Mouse (Mus musculus) MEL (cell line): ENCODE measurements around the gene Hacd3. TPM values are rescaled to one million over a fixed set of nuclear protein-coding genes. Genes with fewer than 3 reads are reported as not detected.

Experiments used
- DNase-seq: peaks from one replicate; pipeline ENCODE4 v3.0.0; 2011; ENCODE audit warnings: low read depth, low spot score
- H3K27ac ChIP-seq: 2 replicates; pipeline ENCODE4 v1.5.1; 2012; ENCODE audit warnings: low read depth, mild to moderate bottlenecking, control low read depth, low read length, moderate library complexity; ENCODE audit not compliant: control insufficient read depth
- H3K27me3 ChIP-seq, 2 experiments: fragments of 150-350 bp in 1 of 2; sonication (generic) in 1 of 2; 2 replicates each; pipeline ENCODE4 v1.6.1; 2012; ENCODE audit warnings: low read length in 2 of 2, mild to moderate bottlenecking in 2 of 2, improper control_type of control experiment in 1 of 2, moderate library complexity in 1 of 2; ENCODE audit not compliant: insufficient read depth in 2 of 2, control insufficient read depth in 1 of 2
- H3K36me3 ChIP-seq, 2 experiments: 2 replicates each; pipeline ENCODE4 v1.6.1; 2012 to 2014; ENCODE audit warnings: low read length in 2 of 2, improper control_type of control experiment in 1 of 2, inconsistent platforms in 1 of 2, mild to moderate bottlenecking in 1 of 2; ENCODE audit not compliant: insufficient read depth in 2 of 2, control insufficient read depth in 1 of 2
- H3K4me1 ChIP-seq, 2 experiments: fragments of 150-350 bp in 1 of 2; sonication (generic) in 1 of 2; 2 replicates each; pipeline ENCODE4 v1.6.1; 2012; ENCODE audit warnings: low read length in 2 of 2, improper control_type of control experiment in 1 of 2, mild to moderate bottlenecking in 1 of 2; ENCODE audit not compliant: insufficient read depth in 2 of 2, control insufficient read depth in 1 of 2
- H3K4me3 ChIP-seq, 2 experiments: fragments of 150-350 bp in 1 of 2; sonication (generic) in 1 of 2; 2 replicates each; pipeline ENCODE4 v1.5.1; 2012; ENCODE audit warnings: low read depth in 2 of 2, low read length in 2 of 2, mild to moderate bottlenecking in 2 of 2, moderate library complexity in 2 of 2, control low read depth in 1 of 2, improper control_type of control experiment in 1 of 2; ENCODE audit not compliant: control insufficient read depth in 1 of 2, insufficient read depth in 1 of 2
- H3K79me2 ChIP-seq: 2 replicates; pipeline ENCODE4 v1.6.1; 2012; ENCODE audit warnings: mild to moderate bottlenecking, low read length, moderate library complexity; ENCODE audit not compliant: control insufficient read depth, poor library complexity, insufficient read depth
- H3K9ac ChIP-seq: 2 replicates; pipeline ENCODE4 v1.6.1; 2012; ENCODE audit warnings: low read depth, mild to moderate bottlenecking, control low read depth, low read length, moderate library complexity; ENCODE audit not compliant: control insufficient read depth, poor library complexity, severe bottlenecking
- H3K9me3 ChIP-seq: fragments of 150-350 bp; sonication (generic); replicated peaks from 2 replicates; pipeline ENCODE4 v1.6.1; 2012; ENCODE audit warnings: mild to moderate bottlenecking, low read length, improper control_type of control experiment, moderate library complexity; ENCODE audit not compliant: insufficient read depth
- BHLHE40 ChIP-seq: IDR thresholded peaks from 2 replicates; pipeline ENCODE4 v1.6.1; 2012; ENCODE audit warnings: low read depth, mild to moderate bottlenecking, inconsistent platforms, low read length, improper control_type of control experiment, borderline replicate concordance
- CHD1 ChIP-seq: IDR thresholded peaks from 2 replicates; pipeline ENCODE4 v1.6.1; 2012; ENCODE audit warnings: low read depth, mild to moderate bottlenecking, inconsistent platforms, low read length, improper control_type of control experiment
- CHD2 ChIP-seq: IDR thresholded peaks from 2 replicates; pipeline ENCODE4 v1.6.1; 2011; ENCODE audit warnings: low read length, improper control_type of control experiment
- CTCF ChIP-seq, 3 experiments: IDR thresholded peaks in 2 of 3; conservative IDR thresholded peaks in 1 of 3; 2 replicates each; pipeline ENCODE4 v1.5.1; 2011 to 2012; ENCODE audit warnings: low read length in 3 of 3, low read depth in 2 of 3, mild to moderate bottlenecking in 2 of 3, improper control_type of control experiment in 1 of 3, inconsistent platforms in 1 of 3, mixed read lengths in 1 of 3, moderate library complexity in 1 of 3; ENCODE audit not compliant: control insufficient read depth in 1 of 3, insufficient read depth in 1 of 3, poor library complexity in 1 of 3, severe bottlenecking in 1 of 3
- E2F4 ChIP-seq: IDR thresholded peaks from 2 replicates; pipeline ENCODE4 v1.6.1; 2011; ENCODE audit warnings: low read depth, low read length, improper control_type of control experiment, borderline replicate concordance
- ELF1 ChIP-seq: IDR thresholded peaks from 2 replicates; pipeline ENCODE4 v1.6.1; 2014; ENCODE audit warnings: low read depth, mild to moderate bottlenecking, inconsistent platforms, low read length, improper control_type of control experiment, moderate library complexity
- EP300 ChIP-seq, 2 experiments: IDR thresholded peaks; 2 replicates each; pipeline ENCODE4 v1.6.1; 2011; ENCODE audit warnings: improper control_type of control experiment in 2 of 2, low read length in 2 of 2, low read depth in 1 of 2, mild to moderate bottlenecking in 1 of 2
- ETS1 ChIP-seq: IDR thresholded peaks from 2 replicates; pipeline ENCODE4 v1.6.1; 2012; ENCODE audit warnings: low read depth, mild to moderate bottlenecking, inconsistent platforms, low read length, improper control_type of control experiment, moderate library complexity
- GABPA ChIP-seq: IDR thresholded peaks from 2 replicates; pipeline ENCODE4 v1.6.1; 2012; ENCODE audit warnings: low read depth, mild to moderate bottlenecking, inconsistent platforms, low read length, improper control_type of control experiment, moderate library complexity
- GATA1 ChIP-seq: IDR thresholded peaks from 2 replicates; pipeline ENCODE4 v1.6.1; 2011; ENCODE audit warnings: low read depth, low read length, improper control_type of control experiment
- HCFC1 ChIP-seq: IDR thresholded peaks from 2 replicates; pipeline ENCODE4 v1.6.1; 2012; ENCODE audit warnings: low read depth, mild to moderate bottlenecking, inconsistent platforms, low read length, improper control_type of control experiment, moderate library complexity
- JUND ChIP-seq: IDR thresholded peaks from 2 replicates; pipeline ENCODE4 v1.6.1; 2011; ENCODE audit warnings: low read depth, mild to moderate bottlenecking, improper control_type of control experiment, low read length
- KAT2A ChIP-seq: conservative IDR thresholded peaks from 2 replicates; pipeline ENCODE4 v1.6.1; 2012; ENCODE audit warnings: low read depth, low read length, improper control_type of control experiment, inconsistent platforms
- MAFK ChIP-seq: IDR thresholded peaks from 2 replicates; pipeline ENCODE4 v1.6.1; 2011; ENCODE audit warnings: low read depth, mild to moderate bottlenecking, low read length, improper control_type of control experiment, borderline replicate concordance
- MAX ChIP-seq: IDR thresholded peaks from 2 replicates; pipeline ENCODE4 v1.6.1; 2011; ENCODE audit warnings: low read length, improper control_type of control experiment
- MAZ ChIP-seq: IDR thresholded peaks from 2 replicates; pipeline ENCODE4 v1.6.1; 2012; ENCODE audit warnings: low read depth, mild to moderate bottlenecking, inconsistent platforms, low read length, improper control_type of control experiment
- MEF2A ChIP-seq: IDR thresholded peaks from 2 replicates; pipeline ENCODE4 v1.6.1; 2014; ENCODE audit warnings: low read depth, mild to moderate bottlenecking, inconsistent platforms, low read length, improper control_type of control experiment; ENCODE audit not compliant: poor library complexity, insufficient replicate concordance, severe bottlenecking; ENCODE audit errors: extremely low read depth
- MXI1 ChIP-seq: IDR thresholded peaks from 2 replicates; pipeline ENCODE4 v1.6.1; 2011; ENCODE audit warnings: mild to moderate bottlenecking, low read depth, low read length, improper control_type of control experiment
- MYB ChIP-seq: IDR thresholded peaks from 2 replicates; pipeline ENCODE4 v1.6.1; 2011; ENCODE audit warnings: mild to moderate bottlenecking, low read depth, low read length, improper control_type of control experiment
- MYC ChIP-seq: IDR thresholded peaks from 2 replicates; pipeline ENCODE4 v1.6.1; 2011; ENCODE audit warnings: low read depth, mild to moderate bottlenecking, low read length, improper control_type of control experiment, moderate library complexity
- NELFE ChIP-seq: IDR thresholded peaks from 2 replicates; pipeline ENCODE4 v1.6.1; 2011; ENCODE audit warnings: low read depth, low read length, improper control_type of control experiment
- NRF1 ChIP-seq: IDR thresholded peaks from 2 replicates; pipeline ENCODE4 v1.6.1; 2014; ENCODE audit warnings: low read depth, mild to moderate bottlenecking, inconsistent platforms, low read length, improper control_type of control experiment, moderate library complexity; ENCODE audit not compliant: poor library complexity, insufficient read depth, severe bottlenecking
- POLR2A ChIP-seq, 2 experiments: IDR thresholded peaks; 2 replicates each; pipeline ENCODE4 v1.6.1; 2011 to 2012; ENCODE audit warnings: low read length in 2 of 2, mild to moderate bottlenecking in 2 of 2, control low read depth in 1 of 2, improper control_type of control experiment in 1 of 2, low read depth in 1 of 2, moderate library complexity in 1 of 2; ENCODE audit not compliant: control insufficient read depth in 1 of 2, insufficient read depth in 1 of 2, poor library complexity in 1 of 2
- POLR2AphosphoS2 ChIP-seq: IDR thresholded peaks from 2 replicates; pipeline ENCODE4 v1.6.1; 2011; ENCODE audit warnings: low read length, improper control_type of control experiment
- POLR2AphosphoS5 ChIP-seq: IDR thresholded peaks from 2 replicates; pipeline ENCODE4 v1.6.1; 2012; ENCODE audit warnings: low read depth, borderline replicate concordance, mild to moderate bottlenecking, inconsistent platforms, low read length, moderate library complexity, mixed read lengths
- RAD21 ChIP-seq: IDR thresholded peaks from 2 replicates; pipeline ENCODE4 v1.6.1; 2011; ENCODE audit warnings: mild to moderate bottlenecking, low read depth, low read length, improper control_type of control experiment
- RCOR1 ChIP-seq: IDR thresholded peaks from 2 replicates; pipeline ENCODE4 v1.6.1; 2012; ENCODE audit warnings: low read depth, mild to moderate bottlenecking, inconsistent platforms, low read length, improper control_type of control experiment
- SIN3A ChIP-seq: IDR thresholded peaks from 2 replicates; pipeline ENCODE4 v1.6.1; 2012; ENCODE audit warnings: low read length, improper control_type of control experiment, inconsistent platforms
- SMC3 ChIP-seq: IDR thresholded peaks from 2 replicates; pipeline ENCODE4 v1.6.1; 2011; ENCODE audit warnings: low read depth, low read length, improper control_type of control experiment
- TBP ChIP-seq: IDR thresholded peaks from 2 replicates; pipeline ENCODE4 v1.8.0; 2011; ENCODE audit warnings: low read depth, low read length, improper control_type of control experiment
- TCF12 ChIP-seq: IDR thresholded peaks from 2 replicates; pipeline ENCODE4 v1.6.1; 2014; ENCODE audit warnings: low read depth, mild to moderate bottlenecking, inconsistent platforms, low read length, improper control_type of control experiment, moderate library complexity
- UBTF ChIP-seq: IDR thresholded peaks from 2 replicates; pipeline ENCODE4 v1.6.1; 2012; ENCODE audit warnings: low read depth, mild to moderate bottlenecking, inconsistent platforms, low read length, improper control_type of control experiment, moderate library complexity, borderline replicate concordance; ENCODE audit not compliant: insufficient read depth
- USF1 ChIP-seq: IDR thresholded peaks from 2 replicates; pipeline ENCODE4 v1.6.1; 2014; ENCODE audit warnings: low read depth, mild to moderate bottlenecking, inconsistent platforms, low read length, improper control_type of control experiment, moderate library complexity
- USF2 ChIP-seq, 2 experiments: IDR thresholded peaks; 2 replicates each; pipeline ENCODE4 v1.6.1; 2011 to 2012; ENCODE audit warnings: improper control_type of control experiment in 2 of 2, low read length in 2 of 2, borderline replicate concordance in 1 of 2, inconsistent platforms in 1 of 2, low read depth in 1 of 2, mild to moderate bottlenecking in 1 of 2; ENCODE audit not compliant: insufficient read depth in 1 of 2
- ZC3H11A ChIP-seq: IDR thresholded peaks from 2 replicates; pipeline ENCODE4 v1.6.1; 2012; ENCODE audit warnings: low read depth, mild to moderate bottlenecking, inconsistent platforms, low read length, improper control_type of control experiment
- ZKSCAN1 ChIP-seq: IDR thresholded peaks from 2 replicates; pipeline ENCODE4 v1.6.1; 2012; ENCODE audit warnings: low read depth, mild to moderate bottlenecking, inconsistent platforms, low read length, improper control_type of control experiment, moderate library complexity
- ZMIZ1 ChIP-seq: IDR thresholded peaks from 2 replicates; pipeline ENCODE4 v1.6.1; 2012; ENCODE audit warnings: low read depth, mild to moderate bottlenecking, inconsistent platforms, low read length, improper control_type of control experiment, moderate library complexity
- ZNF384 ChIP-seq: IDR thresholded peaks from 2 replicates; pipeline ENCODE4 v1.6.1; 2012; ENCODE audit warnings: low read depth, mild to moderate bottlenecking, inconsistent platforms, low read length, improper control_type of control experiment
- polyA plus RNA-seq, 2 experiments: library from polyadenylated mRNA; stranded (reverse) in 1 of 2; unstranded in 1 of 2; fragments of >175 nt in 1 of 2; fragments of >200 nt in 1 of 2; gene quantifications; 2 replicates each; pipeline versions ENCODE4 v1.2.1 to v1.2.4; 2012; ENCODE audit warnings: low replicate concordance in 2 of 2, low read depth in 1 of 2; ENCODE audit not compliant: insufficient read length in 2 of 2, insufficient read depth in 1 of 2, missing spikeins in 1 of 2
- total RNA-seq: library from RNA; depleted of rRNA; stranded (reverse); fragments of 300-350 nt; gene quantifications from 2 replicates; pipeline ENCODE4 v1.2.3, GENCODE M21; 2012

Hacd3 gene
- total and polyA plus RNA-seq, 3 experiments, result 47.3 to 340 (median 57.9) TPM

DNA sequence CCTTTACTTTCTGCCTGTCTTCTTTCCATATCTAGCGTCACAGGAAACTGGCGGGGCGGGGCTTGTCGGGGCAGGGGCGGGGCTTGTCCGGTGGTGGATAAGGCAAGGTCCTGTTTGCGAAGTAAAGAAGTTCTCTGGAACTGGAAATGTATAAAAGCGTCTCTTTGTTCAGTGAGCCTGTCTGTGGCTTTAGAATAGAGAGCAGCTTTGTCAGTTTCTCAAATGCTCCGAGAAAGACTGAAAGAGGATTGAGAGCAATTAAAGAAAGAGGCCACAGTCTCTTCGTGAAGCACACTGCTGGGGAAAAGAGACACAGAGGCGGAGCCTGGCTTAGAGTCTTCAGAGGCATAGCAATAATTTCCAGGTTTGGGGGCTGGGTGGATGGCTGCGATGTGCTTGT, 65.2 kb downstream of the Hacd3 start:
- Histone ChIP-seq H3K9me3 (no peaks in the 10 kb centered on the region), H3K36me3 (peaks cover 0 to 10% of the 10 kb centered on the region in 2 experiments; a peak in 2 of 4 replicates), H3K9ac (peak overlapping the region; percentile 89), H3K4me3 (peak overlapping the region; percentile 68 to 75), H3K27me3 (no peaks in the 10 kb centered on the region), H3K79me2 (peaks cover 2% of the 10 kb centered on the region; the same call in 1 of the 2 replicates), H3K27ac (peak overlapping the region; percentile 98), H3K4me1 (peaks cover 0 to 13% of the 10 kb centered on the region in 2 experiments; a peak in 1 of 4 replicates)
- peak; percentile 87 for DNase-seq
- TF ChIP-seq CTCF (IDR thresholded peaks at IDR 0.05 in 2 of 3, conservative IDR thresholded peaks at IDR 0.05 in 1 of 3; ENCODE audit: control insufficient read depth in 1 of 3, insufficient read depth in 1 of 3, low read depth in 2 of 3, low read length in 3 of 3, poor library complexity in 1 of 3, severe bottlenecking in 1 of 3) (no peak), CHD1 (no peak), KAT2A (no peak), RCOR1 (no peak), RAD21 (no peak), ETS1 (no peak), E2F4 (no peak), MXI1 (no peak), MAX (no peak), EP300 (IDR thresholded peaks at IDR 0.05; ENCODE audit: low read depth in 1 of 2, low read length in 2 of 2) (no peak), POLR2AphosphoS5 (no peak), CHD2 (no peak), POLR2A (IDR thresholded peaks at IDR 0.05; ENCODE audit: control insufficient read depth in 1 of 2, insufficient read depth in 1 of 2, low read depth in 1 of 2, low read length in 2 of 2, poor library complexity in 1 of 2) (peak in 1 of 2 experiments; percentile 62; a peak in 2 of 4 replicates), ZC3H11A (no peak), ELF1 (no peak), GATA1 (peak; percentile 43), NRF1 (no peak), MEF2A (no peak), TBP (peak; percentile 58; the same call in 1 of the 2 replicates), MYB (no peak), MYC (no peak), MAZ (no peak), GABPA (no peak), HCFC1 (peak; percentile 53; the same call in 1 of the 2 replicates), USF2 (IDR thresholded peaks at IDR 0.05; ENCODE audit: borderline replicate concordance in 1 of 2, insufficient read depth in 1 of 2, low read depth in 1 of 2, low read length in 2 of 2) (no peak), JUND (no peak), NELFE (peak; percentile 35), ZNF384 (no peak; the same call in 1 of the 2 replicates), ZKSCAN1 (no peak), POLR2AphosphoS2 (no peak), ZMIZ1 (0 out of 2 replicates have a peak, but pooled peaks have one; percentile 10), TCF12 (no peak; the same call in 1 of the 2 replicates), BHLHE40 (no peak), SMC3 (no peak), UBTF (no peak), MAFK (no peak), USF1 (no peak), SIN3A (peak; percentile 82)
